Mouse (Mus musculus): ENCODE data around the gene Bglap2.

Gene Bglap2

DNA sequence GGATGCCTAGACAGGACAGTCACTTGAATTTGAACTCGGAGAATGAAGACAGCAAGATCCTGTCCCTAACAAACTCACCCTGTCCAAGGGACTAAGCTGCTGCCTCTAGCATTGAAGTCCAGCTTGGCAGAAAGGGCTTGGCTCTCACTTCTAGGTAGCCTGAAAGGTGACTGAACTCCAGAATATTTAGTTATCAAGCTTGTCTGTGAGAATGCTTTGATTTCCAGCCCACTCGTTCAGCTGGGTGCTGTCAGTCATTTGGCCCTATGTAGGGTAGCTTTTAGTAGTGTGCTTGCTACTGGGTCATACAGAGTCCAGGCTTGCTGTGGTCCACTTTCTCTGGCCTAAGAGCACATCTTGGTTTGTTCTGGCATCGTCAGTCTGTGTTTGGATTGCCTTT is 39.5 kb downstream of the Bglap2 start:
- no peak for DNase-seq (ENCODE audit: low spot score)

DNA sequence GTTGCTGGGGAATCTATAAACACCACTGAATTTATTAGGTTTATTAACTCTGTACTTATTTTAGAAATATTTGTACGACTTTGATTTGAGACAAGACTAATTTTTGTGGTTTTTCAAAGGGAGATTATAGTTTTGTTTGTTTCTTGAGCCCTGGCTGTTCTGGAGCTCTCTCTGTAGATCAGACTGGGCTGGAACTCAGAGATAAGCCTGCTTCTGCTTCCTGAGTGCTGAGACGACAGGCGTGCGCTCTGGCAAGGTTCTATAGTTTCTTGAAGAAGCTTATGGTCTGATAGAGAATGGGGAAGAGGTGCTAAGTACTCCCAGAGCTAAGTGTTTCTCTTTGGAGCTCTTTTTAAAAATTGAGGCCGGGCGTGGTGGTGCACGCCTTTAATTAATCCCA is 40.2 kb downstream of the Bglap2 start:
- no peak for DNase-seq (ENCODE audit: low spot score)

DNA sequence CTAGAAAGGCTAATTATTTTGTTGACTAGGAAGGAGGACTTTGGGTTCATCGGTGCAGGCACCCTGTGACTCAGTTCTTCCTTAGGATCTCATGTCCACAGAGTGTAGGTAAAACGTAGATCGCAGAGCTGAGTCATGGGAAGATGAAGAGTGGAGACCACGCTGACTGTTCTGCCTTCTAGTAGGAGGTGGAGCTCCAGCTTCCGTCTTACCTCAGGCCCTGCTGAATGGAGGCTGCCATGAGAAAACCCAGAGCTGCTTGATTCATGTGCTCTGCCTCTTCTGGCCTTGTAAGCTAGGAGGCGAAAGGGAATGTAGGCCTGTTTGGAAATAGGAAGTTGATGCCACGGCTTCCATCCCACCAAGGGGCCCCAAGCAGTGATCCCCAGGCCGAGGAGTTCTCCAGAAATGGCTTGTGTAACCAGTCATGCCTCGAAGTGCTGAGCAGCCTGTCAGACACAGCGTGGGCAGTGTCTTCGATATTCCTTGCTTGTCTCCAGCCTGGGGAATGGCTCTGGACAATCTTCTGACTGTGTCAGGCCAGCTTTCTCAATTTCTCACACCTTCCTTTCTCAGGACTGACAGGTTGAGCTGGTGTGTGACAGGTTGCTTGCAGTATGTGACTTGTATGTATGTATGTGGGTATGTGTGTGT is 41.0 kb downstream of the Bglap2 start:
- DNase-seq (ENCODE audit: low spot score) = no peak

DNA sequence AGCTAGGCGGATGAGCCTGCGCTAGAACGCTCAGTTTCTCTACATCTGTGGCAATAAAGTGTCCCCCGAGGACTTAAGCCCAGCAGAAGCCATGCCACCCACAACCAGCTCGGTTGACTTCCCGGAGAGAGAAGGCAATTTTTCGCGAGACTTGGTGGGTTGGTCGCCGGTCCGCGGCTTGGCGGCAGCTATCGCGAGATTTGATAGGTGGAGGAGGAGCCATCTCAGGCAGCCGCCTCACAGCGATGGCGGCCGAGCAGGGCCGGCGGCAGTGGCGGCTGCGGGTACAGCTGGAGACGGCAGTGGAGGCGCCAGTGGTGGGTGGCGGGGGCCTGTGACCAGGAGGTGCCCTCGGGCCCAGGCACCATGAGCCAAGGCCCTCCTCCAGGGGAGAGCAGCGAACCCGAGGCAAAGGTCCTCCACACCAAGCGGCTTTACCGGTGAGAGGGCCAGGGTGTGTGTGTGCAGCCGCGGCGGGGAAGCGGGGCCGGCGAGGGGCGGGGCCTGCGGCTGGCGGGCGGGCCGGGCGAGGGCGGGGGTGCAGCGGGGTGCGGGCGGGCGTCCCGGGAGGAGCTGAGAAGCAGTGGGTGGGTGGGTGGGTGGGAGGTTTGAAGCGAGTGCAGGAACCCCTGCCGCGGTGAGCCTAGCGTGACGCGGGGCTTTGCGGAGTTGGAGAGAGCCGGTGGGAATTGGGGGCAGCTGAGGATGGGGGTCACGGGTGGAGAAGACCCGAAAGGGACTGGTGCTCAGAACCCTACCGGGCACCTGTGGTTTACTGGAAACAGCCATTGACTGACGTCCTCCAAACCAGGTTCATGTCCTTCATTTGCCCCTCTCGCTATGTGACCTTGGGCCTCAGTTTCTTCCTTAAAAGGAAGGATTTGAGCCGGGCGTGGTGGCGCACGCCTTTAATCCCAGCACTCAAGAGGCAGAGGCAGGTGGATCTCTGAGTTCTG is 42.2 kb downstream of the Bglap2 start, which contains the start of the genes Tmem79 and Smg5:
Tmem79 (minus strand) TSS at position 91 of the 956 bp plus-strand sequence.
Smg5 (plus strand) TSS at position 203 of the 956 bp plus-strand sequence.
- peak; percentile 93 for DNase-seq (ENCODE audit: low spot score)

GRCm38 (mm10) chr3:88335436-88336053 is 43.0 kb downstream of the Bglap2 start:
- DNase-seq (ENCODE audit: low spot score) = no peak

- no peak for DNase-seq (ENCODE audit: low spot score)
Measured at GRCm38 (mm10) chr3:88334902-88335435, 43.5 kb downstream of the Bglap2 start.

DNA sequence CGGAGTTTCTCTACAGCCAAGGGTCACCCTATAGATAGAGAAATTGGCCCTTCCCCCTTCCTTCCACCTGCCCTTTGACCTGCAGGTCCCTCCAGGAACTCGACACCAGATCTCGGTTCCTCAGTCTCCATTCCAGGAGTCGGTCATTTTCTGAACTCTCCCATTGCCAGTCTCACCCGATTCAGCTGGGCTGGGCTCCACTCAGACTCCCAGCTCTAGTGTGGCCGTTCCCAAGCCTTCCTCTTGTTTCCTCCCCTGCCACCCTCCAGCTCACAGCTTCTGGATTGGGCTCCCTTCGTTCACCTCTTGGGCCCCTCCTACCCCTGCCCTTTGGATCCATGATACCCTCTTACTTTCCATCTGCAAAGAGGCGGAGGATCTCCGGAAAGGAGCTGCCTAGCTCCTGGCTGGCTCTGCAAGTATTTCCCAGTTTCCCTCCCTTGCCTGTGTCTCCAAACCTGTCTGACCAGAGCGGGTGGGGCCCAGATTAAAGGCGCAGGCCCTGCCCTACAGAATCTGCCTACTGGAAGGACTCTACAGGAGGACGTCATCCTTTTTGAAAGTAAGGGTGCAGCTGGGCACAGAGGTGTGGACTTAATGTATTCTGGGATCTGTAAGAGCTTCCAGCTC is 44.4 kb downstream of the Bglap2 start:
- no peak for DNase-seq (ENCODE audit: low spot score)

- no peak for DNase-seq (ENCODE audit: low spot score)
Measured at GRCm38 (mm10) chr3:88331282-88331681, 47.2 kb downstream of the Bglap2 start.

DNA sequence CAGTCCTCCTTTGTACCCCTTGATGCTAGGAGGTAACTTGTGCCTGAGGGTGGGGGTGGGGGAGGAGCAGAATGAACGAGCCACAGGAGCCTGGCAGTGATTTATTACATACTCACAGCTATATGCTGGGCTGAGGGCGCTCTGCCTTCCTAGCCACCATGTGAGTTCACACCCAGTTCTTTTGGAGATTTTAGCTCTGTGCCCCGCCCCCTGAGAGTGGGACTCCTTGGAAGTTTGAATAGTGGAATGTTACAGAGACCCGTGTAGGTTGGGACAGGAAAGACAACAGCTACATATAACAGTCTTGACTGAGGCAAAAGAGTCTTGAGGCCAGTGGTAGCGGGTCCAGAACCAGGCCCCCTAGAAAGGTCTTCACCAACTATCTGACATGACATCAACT is 49.5 kb downstream of the Bglap2 start:
- DNase-seq (ENCODE audit: low spot score) = no peak

Measured in ovary, adult 18-20 months (tissue).